Mouse (Mus musculus) T-helper 2 cell (primary cell): ENCODE results near the gene Ctcfl.
"Not testable (repeated sequence)": the region's sequence is repeated elsewhere in the genome, so short reads cannot be mapped to it uniquely, and the experiment has no call there.

Experiments used
- in situ Hi-C: fragments of 300-600 bp; cut with MboI, MseI; formaldehyde crosslinking; loops from one replicate; pipeline ENCODE4 v1.15.1; 2025; ENCODE audit warnings: high pct_unique_total_duplicates

Ctcfl gene

DNA sequence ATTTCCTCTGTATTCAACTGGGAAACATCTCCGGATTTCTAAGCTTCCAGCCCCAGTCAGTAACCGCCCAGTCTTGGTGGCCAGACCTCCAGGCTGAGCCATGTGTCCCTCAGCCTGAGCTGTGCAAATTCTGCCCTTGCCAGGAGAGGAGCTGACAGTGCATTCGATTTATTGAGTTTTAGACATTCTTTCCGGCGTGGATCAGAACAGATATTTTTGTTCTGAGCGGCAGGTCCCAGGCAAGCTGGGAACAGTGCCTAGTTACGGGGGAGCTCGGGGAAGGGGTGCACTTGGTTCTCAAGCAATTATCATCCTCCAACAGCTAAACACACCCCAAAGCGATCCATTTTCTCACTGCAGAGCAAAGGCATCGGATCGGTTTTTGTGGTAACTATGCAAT, 24.3 kb upstream of the Ctcfl start:
- in situ Hi-C loops = no loop called here

DNA sequence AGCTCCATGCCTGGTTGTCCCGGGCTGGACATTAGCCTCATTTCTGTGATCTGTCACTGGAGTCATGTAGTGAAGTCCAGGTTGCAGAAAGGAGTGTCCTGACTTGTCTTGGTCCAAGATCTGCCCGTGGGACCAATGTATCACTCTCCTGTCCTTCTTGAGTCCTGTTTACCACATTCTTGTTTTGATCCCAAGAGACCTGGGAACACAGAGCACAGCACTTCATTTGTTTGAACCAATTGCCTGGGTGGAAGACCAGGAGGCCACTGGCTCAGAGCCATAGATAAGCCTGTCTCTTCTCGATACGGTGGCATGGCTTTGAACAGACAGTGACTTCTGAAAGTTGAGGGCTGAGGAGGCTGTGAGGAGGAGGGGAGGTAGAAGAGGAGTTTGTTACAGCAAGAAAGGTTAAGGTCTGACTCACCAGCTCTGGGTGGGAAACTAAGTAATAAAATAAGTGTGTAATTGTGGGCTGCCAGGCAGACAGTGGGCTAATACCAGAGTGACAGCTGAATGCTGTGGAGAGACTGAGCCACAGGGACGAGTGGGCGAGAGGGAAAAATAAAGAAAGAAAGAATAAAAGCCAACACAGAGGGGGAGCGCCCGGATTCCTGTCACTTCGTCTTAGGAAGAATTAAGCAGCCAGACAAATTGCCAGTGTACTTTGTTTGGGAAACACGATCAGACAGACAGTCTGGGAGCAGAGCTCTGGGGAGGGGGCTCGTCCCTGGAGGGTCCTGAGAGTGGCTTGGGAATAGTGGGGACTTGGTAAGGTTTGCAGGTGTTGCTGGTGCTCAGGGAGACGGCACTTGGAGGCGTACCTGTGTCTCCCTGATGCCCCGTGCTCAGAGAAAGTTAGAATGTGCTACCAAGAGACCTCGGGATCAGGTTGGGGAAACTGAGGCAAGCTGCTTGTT, 19.3 kb upstream of the Ctcfl start:
- in situ Hi-C loops = no loop called here

DNA sequence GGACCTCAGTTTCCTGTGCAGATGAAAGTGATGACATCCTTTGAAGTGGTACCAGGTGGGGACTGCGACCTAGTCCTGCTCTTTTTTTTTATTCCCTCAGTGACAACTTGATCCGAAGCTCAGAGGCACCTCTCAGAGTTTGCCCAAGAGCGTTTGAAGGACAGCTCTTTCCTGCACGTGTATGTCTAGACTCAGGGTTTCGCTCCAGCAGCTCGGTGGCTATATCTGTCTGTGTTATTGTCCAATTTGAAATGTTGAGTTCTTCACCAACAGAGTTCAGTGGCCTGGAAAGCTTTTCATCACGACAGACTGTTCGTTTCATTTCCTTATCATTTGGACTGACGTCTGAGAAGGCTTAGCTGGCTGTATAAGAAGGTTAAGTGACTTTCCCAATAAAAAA, 15.4 kb upstream of the Ctcfl start:
- in situ Hi-C loops = no loop called here

DNA sequence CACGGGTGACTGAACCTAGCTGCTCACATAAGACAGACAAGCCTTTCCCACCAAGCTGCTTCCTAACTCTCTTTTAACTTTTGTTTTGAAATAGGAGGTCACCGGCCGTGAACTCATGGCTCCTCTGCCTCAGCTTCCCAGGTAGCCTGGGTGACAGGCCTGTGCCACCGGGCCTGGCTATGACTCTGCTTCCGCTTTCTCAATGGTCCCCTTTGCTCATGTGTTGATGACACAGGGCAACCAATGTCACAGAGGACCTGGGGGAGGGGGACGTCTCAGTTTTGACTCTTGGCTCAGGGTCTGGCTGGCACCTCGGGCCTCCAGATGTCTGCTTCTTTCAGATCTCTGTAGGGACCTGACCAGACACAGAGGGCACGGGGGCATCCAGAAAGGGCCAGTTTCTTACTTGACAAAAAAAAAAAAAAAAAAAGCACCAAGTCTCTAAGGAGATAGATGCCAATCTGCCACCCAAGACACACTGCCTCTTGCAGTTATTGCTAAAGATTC, 13.5 kb upstream of the Ctcfl start:
- in situ Hi-C loops = no loop called here

GRCm38 (mm10) chr2:173132262-173132661, 12.9 kb upstream of the Ctcfl start:
- in situ Hi-C loops = no loop called here

- in situ Hi-C loops = loop anchor here (5.0 kb wide), 1 partner anchor 38 kb away; no protein-coding TSS in a partner anchor
These were observed 9.8 kb upstream of the Ctcfl start for GRCm38 (mm10) chr2:173129111-173129510.

DNA sequence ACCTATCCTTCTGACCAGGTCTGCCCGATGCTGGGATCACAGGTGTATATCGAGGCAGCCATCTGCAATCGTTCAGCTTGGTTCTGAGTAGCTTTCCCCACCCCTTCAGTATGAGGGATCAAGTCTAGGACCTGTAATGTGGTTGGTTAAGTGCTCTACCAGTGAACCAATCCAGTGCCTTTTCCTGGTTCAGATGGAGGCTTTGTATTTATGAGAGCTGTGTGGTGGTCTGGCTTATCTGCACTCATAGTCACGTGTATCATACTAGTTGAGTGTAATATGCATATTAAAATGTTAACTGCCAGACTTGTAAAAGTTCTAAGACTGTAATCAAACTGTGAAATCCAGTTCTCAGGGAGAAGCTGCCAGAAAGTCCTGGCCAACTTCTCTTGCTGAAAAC, 7.1 kb upstream of the Ctcfl start:
- in situ Hi-C loops = loop anchor here (5.0 kb wide), 1 partner anchor 41 kb away; no protein-coding TSS in a partner anchor

DNA sequence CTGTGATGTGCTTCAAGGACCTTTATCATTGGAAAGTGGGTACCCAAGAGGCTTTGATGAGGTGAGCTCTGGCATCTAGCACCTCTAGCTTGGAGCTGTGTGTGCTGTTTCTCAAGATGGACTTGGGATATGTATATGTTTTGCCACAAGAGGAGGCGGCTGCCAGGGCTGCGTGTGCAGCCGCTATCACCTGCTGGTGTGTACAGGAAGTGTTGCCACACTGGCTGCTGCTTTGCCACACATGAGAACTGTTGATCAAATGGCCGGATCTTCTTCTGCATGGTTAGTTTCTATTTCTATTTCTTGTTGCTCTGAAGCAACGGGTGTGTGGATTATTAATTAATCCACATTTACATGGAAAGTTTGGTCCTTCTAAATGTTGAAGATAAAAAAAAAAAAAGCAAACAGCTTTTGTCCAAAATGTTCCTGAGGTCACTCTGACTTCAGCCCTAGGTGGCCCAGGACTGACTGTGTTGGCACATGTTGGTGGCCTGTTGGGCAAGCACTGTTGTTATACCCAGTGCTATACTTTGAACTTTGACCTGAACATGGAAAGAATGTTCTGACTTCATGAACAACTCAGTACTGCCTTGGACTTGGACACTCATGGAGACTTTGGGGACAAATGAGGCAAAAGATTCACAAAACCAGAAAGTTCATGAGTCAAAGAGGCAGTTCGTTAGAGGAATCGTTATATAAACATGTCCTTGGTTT, 4.9 kb upstream of the Ctcfl start:
- in situ Hi-C loops = no loop called here

DNA sequence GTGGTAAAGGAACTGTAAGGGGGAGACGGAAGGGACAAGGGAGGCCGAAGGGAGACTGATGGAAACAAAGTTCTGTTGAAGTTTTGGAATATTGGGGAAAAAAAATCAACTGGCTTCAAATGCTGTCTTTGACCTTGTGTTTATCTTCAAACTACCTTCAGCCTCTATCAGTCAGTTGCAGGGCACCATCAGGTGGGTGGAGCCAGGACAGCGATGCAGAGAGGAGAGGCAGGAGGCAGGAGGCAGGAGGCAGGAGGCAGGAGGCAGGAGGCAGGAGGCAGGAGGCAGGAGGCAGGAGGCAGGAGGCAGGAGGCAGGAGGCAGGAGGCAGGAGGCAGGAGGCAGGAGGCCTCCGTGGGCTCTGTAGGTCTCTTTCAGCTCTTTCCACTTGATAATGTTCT, 792 bp upstream of the Ctcfl start:
- in situ Hi-C loops = not testable (repeated sequence)

DNA sequence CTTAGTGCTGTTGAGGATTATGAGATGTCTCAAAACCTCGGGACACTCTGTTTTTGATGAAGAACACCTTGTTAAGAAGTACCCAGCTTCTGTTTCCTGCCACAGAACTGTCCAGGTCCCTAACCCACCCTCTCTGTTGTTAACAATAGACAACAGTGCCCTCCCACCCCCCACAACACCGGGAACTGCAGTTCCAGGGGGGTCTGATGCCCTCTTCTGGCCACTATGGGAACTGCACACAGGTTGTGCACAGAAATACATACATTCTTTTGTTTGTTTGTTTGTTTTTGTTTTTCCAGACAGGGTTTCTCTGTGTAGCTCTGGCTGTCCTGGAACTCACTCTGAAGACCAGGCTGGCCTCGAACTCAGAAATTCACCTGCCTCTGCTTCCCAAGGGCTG, 5.5 kb downstream of the Ctcfl start:
- in situ Hi-C loops = loop anchor here (10.0 kb wide), 1 partner anchor 361 kb away; no protein-coding TSS in a partner anchor

DNA sequence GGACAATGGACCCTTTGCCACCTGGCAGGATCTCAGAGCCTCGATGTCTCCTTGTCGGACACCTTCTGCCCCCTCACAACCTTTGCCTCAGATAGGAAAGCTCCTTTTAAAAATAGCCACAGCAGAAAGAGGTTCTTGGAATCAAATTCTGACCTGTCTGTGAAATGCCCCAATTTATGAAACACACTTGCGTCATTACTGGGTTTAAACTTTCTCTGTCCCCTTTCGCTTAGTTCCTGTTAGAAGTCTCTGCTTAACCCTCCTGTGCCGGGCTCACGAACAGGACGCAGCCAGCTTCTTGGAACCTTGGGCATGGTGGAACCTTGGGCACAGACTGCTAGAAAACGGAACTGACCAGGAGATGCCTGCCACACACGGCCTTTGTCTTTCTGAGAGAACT, 8.8 kb downstream of the Ctcfl start:
- in situ Hi-C loops = loop anchor here (10.0 kb wide), 1 partner anchor 364 kb away; no protein-coding TSS in a partner anchor

DNA sequence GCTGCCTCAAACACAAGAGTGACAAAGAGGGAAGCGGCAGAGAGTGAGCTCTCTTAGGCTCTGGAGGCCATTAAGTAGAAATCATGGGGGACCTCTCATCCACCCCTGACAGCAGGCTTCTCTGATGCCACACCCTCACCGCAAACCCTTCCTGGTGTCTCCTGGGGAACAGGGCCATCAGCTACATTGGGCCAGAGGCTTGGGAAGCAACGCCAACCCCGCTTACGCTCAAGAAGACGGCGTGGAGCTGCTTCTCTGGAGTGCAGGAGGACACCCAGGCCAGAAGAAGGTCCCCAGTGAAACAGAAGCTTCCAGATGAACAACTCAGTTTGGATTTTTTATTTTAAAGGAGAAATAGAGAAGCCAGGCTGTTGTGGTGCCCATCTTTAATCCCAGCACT, 9.8 kb downstream of the Ctcfl start:
- in situ Hi-C loops = loop anchor here (5.0 kb wide), 2 partner anchors 73 to 438 kb away; no protein-coding TSS in a partner anchor

DNA sequence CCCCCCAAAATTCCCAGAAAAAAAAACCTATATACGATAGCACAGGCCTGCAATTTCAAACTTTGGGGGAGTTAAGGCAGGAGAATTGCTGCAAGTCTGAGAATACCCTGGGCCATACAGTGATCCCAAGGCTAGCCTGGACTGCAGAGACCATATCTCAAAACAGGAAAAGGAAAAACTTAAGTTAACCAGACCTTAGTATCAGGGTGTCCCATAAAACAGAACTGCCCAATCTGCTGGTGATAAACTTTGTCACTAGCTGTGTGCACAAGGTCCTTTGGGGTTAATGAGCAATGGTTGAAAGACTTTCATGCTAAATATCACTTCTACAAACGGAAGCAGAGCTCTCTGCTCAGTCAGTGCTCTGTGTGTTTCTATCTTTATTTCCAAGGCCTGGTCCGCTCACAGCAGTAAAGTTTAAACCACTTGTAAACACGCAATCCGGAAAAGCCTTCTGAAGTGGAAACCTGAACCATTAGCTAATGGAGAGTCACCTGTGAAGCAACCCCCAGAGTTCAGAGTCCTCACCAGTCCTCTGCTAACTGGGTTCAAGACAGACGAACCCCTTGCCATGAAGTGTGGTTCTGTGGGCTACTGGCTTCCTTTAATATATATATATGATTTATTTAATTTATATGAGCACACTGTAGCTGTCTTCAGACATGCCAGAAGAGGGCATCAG, 10.7 kb downstream of the Ctcfl start:
- in situ Hi-C loops = loop anchor here (5.0 kb wide), 2 partner anchors 74 to 439 kb away; no protein-coding TSS in a partner anchor

DNA sequence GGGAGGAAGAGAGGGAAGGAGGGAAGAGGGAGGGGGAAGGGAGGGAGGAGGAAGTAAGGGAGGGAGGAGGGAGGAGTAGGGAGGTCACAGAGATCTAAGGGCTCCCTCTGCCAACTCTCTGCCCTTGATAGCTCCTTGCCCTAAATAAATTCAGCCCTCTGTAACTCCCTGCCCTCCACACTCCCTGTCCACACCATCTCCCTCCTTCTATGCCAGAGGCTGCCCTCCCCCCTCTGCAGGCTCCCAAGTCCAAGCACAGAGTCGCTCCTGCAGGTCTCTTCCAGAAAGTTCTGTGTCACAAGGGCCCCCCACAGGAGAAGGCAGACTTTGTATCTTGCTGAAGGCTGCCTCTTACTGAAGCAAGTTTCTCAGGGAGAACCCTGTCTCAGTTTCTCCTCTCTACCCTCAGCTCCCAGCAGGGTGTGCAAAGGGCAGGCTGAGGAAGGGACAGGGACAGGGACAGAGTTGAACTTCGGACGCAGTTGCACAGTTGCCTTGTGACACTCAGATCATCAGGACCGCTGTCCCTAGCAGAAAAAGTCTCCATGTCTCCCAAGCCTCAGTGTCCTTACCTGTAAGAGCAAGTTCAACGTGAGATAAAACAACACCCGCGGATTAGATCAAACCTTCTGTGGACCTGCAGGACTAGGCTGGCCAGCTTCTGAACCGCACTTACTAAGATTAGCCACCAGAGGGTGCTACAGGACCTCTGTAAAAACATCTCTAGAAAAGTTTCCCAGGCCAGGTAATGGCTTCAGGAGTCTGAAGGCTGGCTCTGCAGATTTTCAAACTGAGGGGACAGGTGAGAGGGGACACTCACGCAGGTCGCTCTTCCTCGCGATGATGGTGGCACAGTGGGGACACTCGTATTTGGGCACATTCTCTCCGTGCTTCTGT, 12.2 kb downstream of the Ctcfl start:
- in situ Hi-C loops = loop anchor here (5.0 kb wide), 2 partner anchors 75 to 440 kb away; no protein-coding TSS in a partner anchor

DNA sequence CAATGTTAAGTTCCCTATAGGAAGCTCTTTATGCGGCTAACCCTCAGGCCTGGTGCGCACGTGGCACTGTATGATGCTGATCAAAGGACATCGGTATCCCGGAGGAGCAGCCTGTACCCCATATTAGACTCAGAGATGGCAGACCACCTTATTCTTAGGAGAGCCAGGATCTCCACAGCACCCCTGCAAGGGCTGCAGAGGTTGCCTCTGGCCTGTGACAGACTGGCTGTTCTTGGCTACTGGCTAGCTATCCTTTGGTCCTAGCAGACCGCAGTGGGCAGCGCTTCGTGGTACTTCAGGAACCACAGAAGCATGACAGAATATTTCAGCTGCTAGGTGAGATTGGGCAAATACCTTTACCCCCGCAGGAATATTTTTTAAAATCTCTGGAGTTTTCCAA, 12.9 kb downstream of the Ctcfl start:
- in situ Hi-C loops = loop anchor here (5.0 kb wide), 2 partner anchors 76 to 441 kb away; no protein-coding TSS in a partner anchor

DNA sequence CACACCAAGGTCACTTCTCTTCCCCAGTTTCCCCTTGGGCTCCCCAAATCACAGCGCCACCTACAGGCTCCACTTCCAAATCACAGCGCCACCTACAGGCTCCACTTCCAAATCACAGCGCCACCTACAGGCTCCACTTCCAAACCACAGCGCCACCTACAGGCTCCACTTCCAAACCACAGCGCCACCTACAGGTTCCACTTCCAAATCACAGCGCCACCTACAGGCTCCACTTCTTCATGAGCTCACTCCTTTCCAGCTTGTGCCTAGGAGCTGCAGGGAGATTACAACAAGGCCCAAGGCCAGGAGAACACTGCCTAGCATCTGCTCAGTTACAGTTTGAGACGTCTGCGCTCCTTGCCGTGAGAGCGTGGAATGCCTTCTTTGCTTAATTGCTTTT, 22.0 kb downstream of the Ctcfl start:
- in situ Hi-C loops = not testable (repeated sequence)

- in situ Hi-C loops = loop anchor here (5.0 to 10.0 kb wide), 3 partner anchors 65 to 1375 kb away; partner anchors contain the start of genes Atp5e, Rae1 and Rbm38
These were observed 29.9 kb downstream of the Ctcfl start for GRCm38 (mm10) chr2:173089437-173089836.

GRCm38 (mm10) chr2:173087405-173087804, 31.9 kb downstream of the Ctcfl start:
- in situ Hi-C loops = loop anchor here (5.0 to 10.0 kb wide), 3 partner anchors 63 to 1377 kb away; partner anchors contain the start of genes Atp5e, Rae1 and Rbm38

DNA sequence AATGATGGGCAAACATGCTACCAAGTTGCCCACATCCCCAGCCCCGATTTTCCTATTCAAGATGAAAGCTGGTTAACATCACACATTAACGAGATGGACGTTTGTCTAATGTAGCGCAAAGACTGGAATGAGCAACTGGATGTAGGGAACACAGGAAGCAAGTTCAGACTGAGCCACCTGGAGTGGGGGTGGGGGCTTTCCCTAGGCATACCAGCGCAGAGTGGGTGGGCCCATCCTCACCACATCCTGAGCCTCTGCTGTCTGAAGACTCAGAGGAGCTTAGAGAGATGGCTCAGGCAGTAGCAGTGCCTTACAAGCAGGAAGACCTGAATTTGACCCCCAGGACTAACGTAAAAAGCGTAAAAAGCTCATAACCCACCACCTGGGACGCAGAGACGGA, 33.6 kb downstream of the Ctcfl start:
- in situ Hi-C loops = loop anchor here (5.0 to 10.0 kb wide), 3 partner anchors 61 to 1379 kb away; partner anchors contain the start of genes Atp5e, Rae1 and Rbm38

- in situ Hi-C loops = loop anchor here (5.0 to 10.0 kb wide), 4 partner anchors 60 to 1380 kb away; partner anchors contain the start of genes Atp5e, Rae1 and Rbm38
These were observed 34.5 kb downstream of the Ctcfl start for GRCm38 (mm10) chr2:173084871-173085270.
